Mouse (Mus musculus) mouse embryonic stem cell (cell line): ENCODE data around the gene Vdr.

ENCODE experiments used
- in situ Hi-C, 2 experiments: fragments of 300-500 bp; cut with MboI; formaldehyde crosslinking; loops; 1 replicate in 1 of 2; 3 replicates in 1 of 2; pipeline ENCODE4 v1.14.3; 2019 to 2020; ENCODE audit warnings: low sequenced_read_pairs in 2 of 2, low pct_unique_long_range_greater_than_20kb in 1 of 2, mixed read lengths in 1 of 2; ENCODE audit not compliant: unreplicated experiment in 1 of 2

Gene Vdr

GRCm38 (mm10) chr15:97840781-97841180 is 69.6 kb downstream of the Vdr start:
- in situ Hi-C loops: no loop called here

GRCm38 (mm10) chr15:97839991-97840455 is 70.4 kb downstream of the Vdr start:
- in situ Hi-C loops: loop anchor here in 1 of 2 experiments (5.0 kb wide), 1 partner anchor 43 kb away; no protein-coding TSS in a partner anchor

DNA sequence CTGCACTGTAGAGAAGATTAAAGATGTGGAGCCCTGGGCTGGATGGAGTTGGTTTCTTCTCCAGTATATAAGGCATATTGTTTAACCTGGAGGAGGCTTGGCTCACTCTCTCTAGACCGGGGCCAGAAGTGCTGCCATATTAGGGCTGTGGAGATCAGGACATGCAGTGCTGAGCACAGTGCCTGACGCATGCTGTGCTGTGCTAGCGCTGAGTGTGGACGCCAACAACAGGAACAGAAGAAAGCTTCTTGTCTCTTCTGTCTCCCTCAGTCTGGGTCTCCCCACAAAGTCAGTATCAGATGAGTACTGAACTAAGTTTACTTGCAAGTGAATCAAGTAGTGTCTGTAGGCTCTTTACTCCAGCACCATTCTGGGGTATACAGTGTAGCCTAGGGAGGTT is 71.0 kb downstream of the Vdr start:
- in situ Hi-C loops: loop anchor here in 1 of 2 experiments (5.0 kb wide), 1 partner anchor 42 kb away; no protein-coding TSS in a partner anchor

DNA sequence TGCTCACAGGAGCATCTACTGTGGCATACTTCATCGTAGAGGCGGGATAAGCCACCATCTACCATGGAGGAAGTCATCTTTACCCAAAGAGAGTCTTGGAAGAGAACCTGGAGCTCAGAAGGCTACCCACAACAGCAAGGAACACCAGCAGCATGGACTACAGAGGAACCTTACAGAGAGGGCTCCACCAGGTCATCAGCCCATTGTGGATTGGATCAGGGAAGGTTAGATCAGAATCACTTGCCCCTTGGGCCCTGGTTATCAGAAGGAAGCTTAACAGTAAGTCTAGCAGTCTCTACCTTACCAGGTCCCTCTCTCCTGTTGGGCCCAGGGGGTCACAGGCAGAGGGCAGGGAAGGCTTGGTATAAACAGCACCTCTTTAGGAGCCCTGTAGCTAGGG is 71.4 kb downstream of the Vdr start:
- in situ Hi-C loops: loop anchor here in 1 of 2 experiments (5.0 kb wide), 1 partner anchor 42 kb away; no protein-coding TSS in a partner anchor

DNA sequence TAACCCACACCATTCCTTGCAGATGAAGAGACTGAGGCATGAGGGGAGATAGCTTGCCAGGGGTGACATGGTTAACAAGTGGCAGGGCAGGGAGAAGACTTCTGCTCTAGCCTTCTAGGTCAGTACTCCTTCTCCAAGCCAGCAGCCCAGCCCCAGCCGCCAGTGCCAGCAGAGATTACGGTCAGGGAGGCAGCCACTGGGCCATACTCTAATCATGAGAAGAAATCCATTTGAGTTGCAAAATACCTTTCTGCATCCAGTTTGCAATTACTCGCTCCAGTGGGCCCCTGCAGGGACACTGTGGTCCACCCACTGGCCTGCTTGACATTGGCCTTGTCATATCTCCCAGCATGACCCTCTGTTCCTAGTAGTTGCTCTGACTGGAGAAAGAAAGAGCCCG is 72.0 kb downstream of the Vdr start:
- in situ Hi-C loops: loop anchor here in 1 of 2 experiments (5.0 kb wide), 1 partner anchor 41 kb away; no protein-coding TSS in a partner anchor

GRCm38 (mm10) chr15:97837491-97838061 is 72.9 kb downstream of the Vdr start:
- in situ Hi-C loops: loop anchor here in 1 of 2 experiments (5.0 kb wide), 1 partner anchor 40 kb away; no protein-coding TSS in a partner anchor

DNA sequence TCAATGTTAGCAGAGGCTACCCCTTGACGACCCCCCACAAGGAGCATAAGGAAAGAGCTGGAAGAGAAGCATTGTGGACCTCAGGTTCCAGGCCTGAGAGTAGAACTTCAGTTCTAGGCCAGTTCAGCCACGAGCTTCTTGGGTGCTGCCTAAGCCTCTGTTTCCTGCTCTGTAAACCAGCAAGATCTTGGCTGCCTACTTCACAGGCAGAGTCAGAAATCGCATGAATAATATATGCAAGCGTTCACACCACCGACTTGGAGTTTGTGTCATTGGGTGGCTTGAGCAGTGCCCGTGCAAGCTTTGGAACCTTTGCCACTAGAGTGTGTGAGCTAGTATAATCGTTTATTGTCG is 73.6 kb downstream of the Vdr start:
- in situ Hi-C loops: loop anchor here in 1 of 2 experiments (5.0 kb wide), 1 partner anchor 40 kb away; no protein-coding TSS in a partner anchor

GRCm38 (mm10) chr15:97836153-97836893 is 74.1 kb downstream of the Vdr start:
- in situ Hi-C loops: loop anchor here in 1 of 2 experiments (5.0 kb wide), 1 partner anchor 39 kb away; no protein-coding TSS in a partner anchor

DNA sequence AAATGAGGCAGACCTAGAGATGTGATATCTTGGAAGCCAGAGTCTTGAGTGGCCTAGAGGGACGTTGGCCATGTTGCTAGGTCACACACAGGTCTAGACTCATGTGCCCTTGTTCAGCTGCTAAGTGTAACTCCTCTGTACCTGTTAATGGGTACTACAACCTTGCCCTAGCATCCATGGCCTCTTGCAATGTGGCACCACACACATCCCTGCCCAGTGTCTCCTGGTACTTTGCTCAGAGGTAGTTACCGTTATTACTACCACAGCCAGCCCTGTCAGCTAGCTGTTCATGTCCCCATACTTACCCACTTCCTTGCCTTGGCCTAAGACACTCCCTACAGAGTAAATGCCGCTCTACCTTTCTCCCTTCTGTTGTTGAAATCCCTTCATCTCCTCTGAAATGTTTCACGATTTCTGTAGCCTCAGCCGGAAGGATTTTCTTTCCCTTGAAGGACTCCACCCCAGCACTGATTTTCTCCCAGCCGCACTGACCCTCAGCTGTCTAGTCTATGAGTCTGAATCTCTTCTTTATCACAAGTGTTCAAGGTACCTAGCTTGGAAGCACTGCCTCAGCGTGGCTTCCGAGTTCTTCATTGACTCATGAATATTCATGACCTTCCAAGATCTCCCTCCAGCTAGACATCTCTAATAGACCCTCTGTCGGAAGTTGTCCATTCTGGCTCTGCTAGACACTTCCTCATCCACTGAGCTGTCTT is 77.5 kb downstream of the Vdr start:
- in situ Hi-C loops: no loop called here

DNA sequence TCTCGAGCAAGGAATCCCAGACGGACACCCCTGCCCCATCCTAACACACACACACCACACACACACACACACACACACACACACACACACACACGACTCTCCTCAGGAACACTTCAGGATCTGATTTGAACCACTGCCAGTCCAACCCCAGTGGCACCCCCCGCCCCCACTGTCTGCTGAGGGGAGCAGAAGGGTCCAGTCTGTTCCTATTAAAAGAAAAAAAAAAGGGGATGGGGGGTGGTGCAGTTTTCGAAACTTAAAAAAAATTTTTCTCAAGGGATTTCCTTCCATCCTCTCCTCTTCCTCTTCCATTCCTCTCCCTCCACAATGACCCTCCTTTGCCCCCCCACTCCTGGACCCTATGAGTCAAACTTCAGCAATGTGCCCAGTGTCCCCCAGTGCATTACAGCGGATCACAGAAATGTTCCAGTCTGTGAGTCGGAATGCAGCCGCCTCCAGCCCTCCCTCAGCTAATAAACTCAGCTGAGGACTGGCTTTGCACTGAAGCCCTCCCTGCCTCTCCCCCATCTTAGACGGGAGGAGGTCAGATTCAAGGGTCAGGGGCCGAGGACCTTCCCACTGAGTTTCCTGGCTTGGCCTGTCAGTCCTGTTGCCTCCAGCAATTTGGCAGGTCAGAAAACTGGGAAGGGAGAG is 78.3 kb downstream of the Vdr start:
- in situ Hi-C loops: no loop called here

- in situ Hi-C loops: no loop called here
Measured at GRCm38 (mm10) chr15:97831242-97831986, 79.0 kb downstream of the Vdr start.

- in situ Hi-C loops: no loop called here
Measured at GRCm38 (mm10) chr15:97830788-97831241, 79.6 kb downstream of the Vdr start.

- in situ Hi-C loops: no loop called here
Measured at GRCm38 (mm10) chr15:97830253-97830787, 80.1 kb downstream of the Vdr start.

GRCm38 (mm10) chr15:97829432-97829831 is 81.0 kb downstream of the Vdr start:
- in situ Hi-C loops: no loop called here

GRCm38 (mm10) chr15:97828901-97829338 is 81.5 kb downstream of the Vdr start:
- in situ Hi-C loops: no loop called here

DNA sequence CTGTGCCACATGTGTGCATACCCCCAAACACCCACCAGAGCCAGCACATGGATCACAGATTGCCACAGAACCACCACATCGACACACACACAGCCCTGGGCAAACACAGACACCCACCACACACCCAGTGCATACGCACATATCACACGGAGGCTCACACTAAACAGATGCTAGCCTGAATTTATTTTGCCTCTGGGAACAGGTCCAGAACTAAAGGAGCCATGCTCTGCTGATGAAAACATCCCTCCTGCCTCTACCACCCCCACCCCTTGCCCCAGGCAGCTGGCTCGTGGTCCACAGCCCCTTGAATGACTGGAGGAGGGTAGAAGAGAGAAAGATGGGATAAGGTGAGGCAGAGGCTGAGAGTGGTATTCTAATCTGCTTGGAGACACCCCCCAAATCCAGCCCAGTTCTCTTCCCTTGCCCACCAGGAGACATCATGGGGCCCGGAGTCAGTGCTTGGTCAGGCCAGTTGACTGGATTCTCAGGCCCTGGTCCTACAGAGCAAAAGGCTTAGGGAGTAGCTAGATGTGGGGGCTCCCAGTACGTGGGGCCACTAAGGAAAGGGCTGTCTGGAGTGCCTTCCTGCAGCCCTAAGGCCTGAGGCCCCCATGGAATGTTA is 82.1 kb downstream of the Vdr start:
- in situ Hi-C loops: no loop called here

DNA sequence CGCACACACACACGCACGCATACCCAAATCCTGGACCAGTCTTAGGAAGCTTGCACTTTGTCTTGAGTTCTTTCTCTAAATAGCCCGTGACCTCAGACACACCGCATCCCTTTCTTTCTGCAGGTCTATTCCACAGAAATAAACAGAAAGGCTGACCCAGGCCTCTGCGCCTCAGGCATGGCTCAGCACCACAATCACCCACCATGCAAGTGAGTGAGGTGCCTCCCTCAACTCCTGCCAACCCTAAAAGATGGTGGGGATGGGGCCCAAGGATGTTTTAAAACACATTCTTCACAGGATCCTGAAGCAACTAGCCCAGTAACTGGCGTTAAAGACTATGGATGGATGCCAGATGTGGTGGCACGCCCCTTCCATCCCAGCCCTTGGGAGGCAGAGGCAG is 83.0 kb downstream of the Vdr start:
- in situ Hi-C loops: no loop called here
